Mouse (Mus musculus) forebrain, embryonic 10.5 days (tissue): Measurements from ENCODE around the gene Igf1r. TPM values are rescaled to one million over a fixed set of nuclear protein-coding genes. Genes with fewer than 3 reads are reported as not detected.

Source experiments
- DNase-seq: peaks from one replicate; pipeline ENCODE4 v3.0.0-alpha.2; 2017; ENCODE audit warnings: low spot score; ENCODE audit errors: extremely low spot score
- H3K27ac ChIP-seq: fragments of 300-500 bp; sonication (generic); 2 replicates; pipeline ENCODE4 v1.5.1; 2016; ENCODE audit warnings: mild to moderate bottlenecking
- H3K27me3 ChIP-seq: fragments of 300-500 bp; sonication (generic); 2 replicates; pipeline ENCODE4 v1.6.1; 2016; ENCODE audit warnings: mild to moderate bottlenecking; ENCODE audit not compliant: poor library complexity, severe bottlenecking
- H3K36me3 ChIP-seq: fragments of 300-500 bp; sonication (generic); replicated peaks from 2 replicates; pipeline ENCODE4 v1.6.1; 2016; ENCODE audit warnings: mild to moderate bottlenecking, moderate library complexity
- H3K4me1 ChIP-seq: fragments of 300-500 bp; sonication (generic); 2 replicates; pipeline ENCODE4 v1.6.1; 2016
- H3K4me3 ChIP-seq: fragments of 300-500 bp; sonication (generic); 2 replicates; pipeline ENCODE4 v1.5.1; 2016; ENCODE audit warnings: mild to moderate bottlenecking, moderate library complexity
- H3K9me3 ChIP-seq: fragments of 300-500 bp; sonication (generic); 2 replicates; pipeline ENCODE4 v1.6.1; 2016; ENCODE audit warnings: mild to moderate bottlenecking, moderate library complexity
- whole genome bisulfite sequencing: fragments of 180-500 bp; shearing (Covaris S2); methylation state at CpG from one replicate; pipeline ENCODE4 v1.1.7; 2016; 5-methylcytosine and 5-hydroxymethylcytosine counted together
- polyA plus RNA-seq: library from polyadenylated mRNA; unstranded; fragments of >200 nt; fragmentation: Nextera tagmentation; extraction: Ambion mirVana; gene quantifications from 2 replicates; pipeline ENCODE4 v1.2.1, GENCODE M21; 2016

Igf1r gene
- polyA plus RNA-seq, 1 experiment from 2014 or later = 20.8 TPM

DNA sequence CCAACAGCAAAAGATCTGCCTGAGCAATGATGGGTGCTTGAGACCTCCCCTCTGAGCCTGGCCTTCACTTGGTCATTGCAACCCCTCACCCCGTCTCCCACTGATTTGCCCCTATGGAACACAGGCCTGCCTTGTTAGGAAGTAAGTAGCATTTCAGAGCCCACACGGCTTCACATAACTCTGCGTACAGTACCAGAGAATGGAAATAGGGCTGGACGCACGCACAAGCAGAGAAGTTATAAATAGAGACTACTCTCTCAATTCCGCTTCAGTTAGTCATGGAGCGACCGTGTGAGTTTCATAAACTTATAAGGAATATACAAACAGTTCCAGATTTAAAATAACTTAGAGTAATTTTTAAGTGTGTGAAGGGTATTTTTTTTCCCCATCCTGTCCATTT is 200.6 kb downstream of the Igf1r start:
- peaks cover 66% of the 10 kb centered on the region for H3K4me1 ChIP-seq
- WGBS = 91% methylated on average over 8 of the region's 8 CpGs

DNA sequence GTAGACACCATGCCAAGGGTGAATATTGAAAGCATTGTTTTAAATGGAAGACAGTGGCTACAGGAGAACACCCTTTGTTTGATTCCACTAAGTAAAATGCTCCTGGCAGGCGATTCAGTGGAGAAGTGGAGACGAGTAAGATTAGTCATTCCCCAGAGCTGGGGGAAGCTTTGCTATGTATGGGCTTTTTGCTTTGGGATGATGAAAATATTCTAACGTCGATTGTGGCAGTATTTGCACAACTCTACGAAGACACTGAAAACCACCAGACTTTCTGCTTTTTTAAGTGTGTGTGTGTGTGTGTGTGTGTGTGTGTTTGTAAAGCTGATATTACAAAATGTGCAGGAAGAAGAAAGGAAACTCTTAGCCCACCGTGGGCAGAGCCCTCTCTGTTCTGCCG is 202.0 kb downstream of the Igf1r start:
- 67% methylated on average over 7 of the region's 7 CpGs for WGBS
- peak overlapping the region; percentile 61; the same call in 1 of the 2 replicates for H3K27ac ChIP-seq
- no peak overlapping the region for H3K4me3 ChIP-seq
- H3K9me3 ChIP-seq = no peaks in the 10 kb centered on the region
- H3K36me3 ChIP-seq = no peaks in the 10 kb centered on the region
- DNase-seq = no peak
- H3K27me3 ChIP-seq = no peaks in the 10 kb centered on the region
- H3K4me1 ChIP-seq = peaks cover 58% of the 10 kb centered on the region

More for the DNA sequence above, 200.6 kb downstream of the Igf1r start:
- no peak for DNase-seq
- no peak overlapping the region for H3K4me3 ChIP-seq
- H3K36me3 ChIP-seq = no peaks in the 10 kb centered on the region
- no peaks in the 10 kb centered on the region for H3K9me3 ChIP-seq
- no peak overlapping the region for H3K27ac ChIP-seq
- no peaks in the 10 kb centered on the region for H3K27me3 ChIP-seq

DNA sequence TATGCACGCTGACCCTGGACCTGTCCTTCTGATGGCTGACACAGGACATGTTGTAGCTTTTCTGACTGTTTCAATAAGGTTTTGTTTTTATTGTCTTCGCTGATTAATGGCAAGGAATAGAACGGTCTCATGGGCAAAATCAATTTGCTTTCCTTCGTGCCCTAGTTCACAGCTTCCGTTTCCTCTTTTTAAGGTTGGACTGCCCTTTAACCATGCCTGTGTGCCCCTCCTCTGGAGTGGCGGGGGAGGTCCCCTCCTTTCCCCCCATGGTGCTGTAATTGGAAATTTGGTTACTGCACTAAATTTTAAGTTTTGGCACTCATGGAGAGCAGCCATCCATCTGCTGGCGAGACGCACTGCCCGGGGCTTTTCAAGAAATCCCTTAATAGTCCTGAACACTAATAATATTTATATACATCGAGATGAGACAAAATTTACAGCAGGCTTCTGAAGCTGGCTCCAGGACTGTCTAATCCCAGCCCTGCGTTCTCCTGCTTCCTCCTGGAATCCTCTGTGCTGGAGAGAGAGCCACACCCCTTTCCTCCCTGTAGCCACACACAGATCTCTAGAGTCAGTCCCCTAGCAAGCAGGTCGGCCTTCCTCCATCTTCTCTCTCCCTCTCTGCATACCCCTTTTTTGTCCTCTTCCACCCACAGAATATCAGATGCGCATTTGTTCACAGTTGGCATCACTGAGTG is 207.6 kb downstream of the Igf1r start:
- H3K4me3 ChIP-seq = no peak overlapping the region
- peaks cover 38% of the 10 kb centered on the region for H3K4me1 ChIP-seq
- DNase-seq = no peak
- H3K36me3 ChIP-seq = peaks cover 7% of the 10 kb centered on the region
- H3K9me3 ChIP-seq = no peaks in the 10 kb centered on the region
- H3K27ac ChIP-seq = no peak overlapping the region
- no peaks in the 10 kb centered on the region for H3K27me3 ChIP-seq
- WGBS = 63% methylated on average over 13 of the region's 13 CpGs

DNA sequence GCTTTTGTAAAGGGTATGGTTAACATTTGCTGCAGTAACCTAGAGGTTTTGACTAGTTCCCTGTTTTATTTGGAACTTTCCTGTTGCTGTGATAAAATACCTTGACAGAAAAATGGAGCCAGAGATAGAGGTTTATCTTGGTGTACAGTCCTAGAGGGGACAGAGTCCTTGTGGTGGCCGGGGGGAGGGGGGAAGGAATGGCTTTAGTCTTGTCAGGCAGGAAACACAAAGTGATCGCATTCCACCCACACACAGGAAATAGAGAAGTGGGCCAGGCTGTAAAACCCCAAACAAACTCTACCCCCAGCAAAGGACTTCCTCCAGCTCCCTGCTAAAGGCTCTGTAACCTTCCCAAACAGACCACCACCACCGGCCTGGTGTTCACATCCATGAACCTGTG is 211.4 kb downstream of the Igf1r start:
- Histone ChIP-seq H3K9me3 (no peaks in the 10 kb centered on the region), H3K27ac (no peak overlapping the region), H3K27me3 (no peaks in the 10 kb centered on the region), H3K4me3 (no peak overlapping the region), H3K36me3 (peaks cover 31% of the 10 kb centered on the region), H3K4me1 (peaks cover 23% of the 10 kb centered on the region)
- WGBS = 85% methylated on average over 3 of the region's 3 CpGs
- DNase-seq = no peak

DNA sequence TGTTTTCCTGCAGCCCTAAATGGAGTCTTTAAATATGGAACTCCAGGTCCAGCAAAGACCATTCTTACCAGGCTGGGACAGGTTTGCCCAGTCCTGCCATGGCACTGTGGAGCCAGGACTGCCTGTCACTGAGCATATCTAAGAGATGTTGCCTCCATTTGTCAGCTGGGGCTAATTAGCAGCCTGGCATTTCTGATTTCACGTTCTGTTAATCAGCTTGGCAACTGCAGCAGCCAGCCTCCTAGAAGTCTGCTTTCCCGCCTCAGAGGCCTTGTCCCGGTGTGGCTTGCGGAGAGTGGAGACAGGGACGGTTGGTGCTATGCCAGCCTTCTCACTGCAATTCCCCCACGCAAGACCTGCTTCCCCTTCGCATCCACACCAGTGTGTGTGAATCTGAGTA is 220.1 kb downstream of the Igf1r start:
- peaks cover 70% of the 10 kb centered on the region for H3K36me3 ChIP-seq
- no peak overlapping the region for H3K27ac ChIP-seq
- no peak for DNase-seq
- no peaks in the 10 kb centered on the region for H3K4me1 ChIP-seq
- no peaks in the 10 kb centered on the region for H3K27me3 ChIP-seq
- WGBS = 90% methylated on average over 7 of the region's 7 CpGs
- no peak overlapping the region for H3K4me3 ChIP-seq
- H3K9me3 ChIP-seq = no peaks in the 10 kb centered on the region

DNA sequence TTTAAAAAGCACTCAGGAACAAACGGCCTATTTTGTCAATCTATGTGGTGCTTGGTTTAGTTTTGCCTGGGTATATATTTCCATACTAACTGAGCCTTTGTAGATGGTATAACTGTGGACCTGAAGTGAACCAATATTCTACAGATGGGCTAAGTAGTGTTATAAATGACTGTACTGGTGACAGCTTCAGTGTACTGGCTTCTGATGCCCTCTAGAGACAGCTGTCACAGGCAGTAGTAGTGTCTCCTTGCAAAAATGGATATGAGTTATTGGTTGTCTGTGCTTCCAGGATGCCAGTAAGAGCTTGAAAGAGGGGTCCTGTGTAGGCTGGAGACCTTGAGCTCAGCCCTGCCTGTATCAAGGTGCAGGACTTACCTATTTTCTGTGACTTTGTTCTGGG is 227.0 kb downstream of the Igf1r start:
- Histone ChIP-seq H3K4me3 (no peak overlapping the region), H3K36me3 (peaks cover 38% of the 10 kb centered on the region), H3K4me1 (peaks cover 26% of the 10 kb centered on the region), H3K27me3 (no peaks in the 10 kb centered on the region), H3K27ac (no peak overlapping the region), H3K9me3 (no peaks in the 10 kb centered on the region)
- WGBS = 94% methylated on average over 1 of the region's 1 CpGs
- no peak for DNase-seq

DNA sequence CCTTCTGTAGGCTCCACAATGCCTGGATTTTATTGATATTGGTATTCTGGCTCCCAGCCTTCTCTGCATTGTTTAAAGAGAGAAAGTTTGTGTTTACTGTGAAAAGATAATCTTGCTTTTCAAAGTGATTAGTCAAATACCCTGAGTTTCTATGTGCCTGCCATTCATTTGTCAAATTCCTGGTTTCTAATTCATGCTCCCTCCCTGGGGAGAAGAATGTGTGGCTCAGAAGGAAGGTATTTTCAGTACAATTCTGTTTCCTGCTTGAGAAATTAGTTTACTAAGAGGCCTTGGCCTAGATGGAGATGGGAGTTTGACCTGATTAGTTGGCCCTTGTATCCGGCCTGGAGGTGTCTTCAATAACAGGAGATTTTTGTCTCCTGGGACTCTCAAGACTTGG is 228.5 kb downstream of the Igf1r start:
- Histone ChIP-seq H3K36me3 (peaks cover 41% of the 10 kb centered on the region), H3K27ac (no peak overlapping the region), H3K4me1 (peaks cover 26% of the 10 kb centered on the region), H3K9me3 (no peaks in the 10 kb centered on the region), H3K4me3 (no peak overlapping the region), H3K27me3 (no peaks in the 10 kb centered on the region)
- no peak for DNase-seq
- WGBS = 57% methylated on average over 1 of the region's 1 CpGs

DNA sequence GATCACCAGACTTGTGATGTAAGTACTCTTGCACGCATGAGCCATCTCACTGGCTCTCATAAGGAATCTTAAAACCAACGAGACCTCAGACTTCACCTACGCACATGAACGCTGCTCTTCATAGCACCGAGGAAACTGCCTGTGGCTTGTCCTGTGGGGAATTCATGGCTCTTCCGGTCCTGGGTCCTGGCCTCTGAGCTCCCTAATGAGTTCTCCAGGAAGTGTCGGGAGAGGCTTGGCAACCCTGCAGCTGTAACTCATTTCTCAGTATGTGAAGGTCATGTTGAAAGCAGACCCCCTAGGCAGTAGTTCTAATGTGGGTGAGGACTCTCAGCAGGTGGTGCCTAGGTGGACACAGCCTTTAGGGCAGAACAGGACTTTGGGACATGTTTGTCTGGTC is 229.4 kb downstream of the Igf1r start:
- Histone ChIP-seq H3K4me3 (no peak overlapping the region), H3K27ac (no peak overlapping the region), H3K36me3 (peaks cover 43% of the 10 kb centered on the region), H3K9me3 (no peaks in the 10 kb centered on the region), H3K27me3 (no peaks in the 10 kb centered on the region), H3K4me1 (peaks cover 26% of the 10 kb centered on the region)
- DNase-seq = no peak
- 86% methylated on average over 7 of the region's 7 CpGs for WGBS

DNA sequence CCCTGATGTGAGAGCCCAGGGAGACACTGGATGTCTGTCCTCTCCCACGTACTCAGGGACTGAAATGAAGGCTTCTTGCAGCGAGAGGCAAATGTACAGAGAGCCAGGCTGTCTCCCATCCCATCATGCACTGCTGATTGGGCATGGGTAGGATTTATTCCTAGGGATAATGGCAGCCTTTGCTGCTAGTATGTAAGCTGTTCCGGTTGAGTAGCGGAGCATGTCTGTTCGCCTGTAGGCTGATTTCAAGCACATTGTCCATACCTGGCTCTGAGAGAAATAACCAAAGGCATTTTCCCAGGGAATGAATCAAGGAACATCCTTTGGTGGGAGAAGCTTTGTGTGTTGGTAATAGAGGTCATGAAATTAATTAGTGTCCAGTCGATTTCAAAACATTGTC is 230.1 kb downstream of the Igf1r start:
- no peaks in the 10 kb centered on the region for H3K9me3 ChIP-seq
- peaks cover 26% of the 10 kb centered on the region for H3K4me1 ChIP-seq
- no peak overlapping the region for H3K27ac ChIP-seq
- DNase-seq = no peak
- H3K36me3 ChIP-seq = peaks cover 46% of the 10 kb centered on the region
- no peak overlapping the region for H3K4me3 ChIP-seq
- WGBS = 87% methylated on average over 6 of the region's 6 CpGs
- H3K27me3 ChIP-seq = no peaks in the 10 kb centered on the region

DNA sequence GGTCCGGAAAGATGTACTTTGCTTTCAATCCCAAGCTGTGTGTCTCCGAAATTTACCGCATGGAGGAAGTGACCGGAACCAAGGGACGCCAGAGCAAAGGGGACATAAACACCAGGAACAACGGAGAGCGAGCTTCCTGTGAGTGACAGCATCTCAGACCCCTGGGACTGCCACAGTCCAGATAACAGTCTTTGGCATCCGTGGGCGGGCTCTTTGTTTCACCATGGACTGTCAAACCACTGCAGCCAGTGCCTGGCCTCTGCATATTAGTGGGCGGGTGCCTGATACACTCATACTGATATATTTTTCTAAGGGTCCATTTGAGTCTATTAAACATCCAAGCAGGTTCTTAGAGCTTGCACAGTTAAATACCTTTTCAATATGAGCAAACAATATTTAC is 230.8 kb downstream of the Igf1r start:
- Histone ChIP-seq H3K4me1 (peaks cover 26% of the 10 kb centered on the region), H3K27ac (no peak overlapping the region), H3K36me3 (peaks cover 53% of the 10 kb centered on the region), H3K9me3 (no peaks in the 10 kb centered on the region), H3K27me3 (no peaks in the 10 kb centered on the region), H3K4me3 (no peak overlapping the region)
- WGBS = 92% methylated on average over 10 of the region's 10 CpGs
- DNase-seq = no peak

DNA sequence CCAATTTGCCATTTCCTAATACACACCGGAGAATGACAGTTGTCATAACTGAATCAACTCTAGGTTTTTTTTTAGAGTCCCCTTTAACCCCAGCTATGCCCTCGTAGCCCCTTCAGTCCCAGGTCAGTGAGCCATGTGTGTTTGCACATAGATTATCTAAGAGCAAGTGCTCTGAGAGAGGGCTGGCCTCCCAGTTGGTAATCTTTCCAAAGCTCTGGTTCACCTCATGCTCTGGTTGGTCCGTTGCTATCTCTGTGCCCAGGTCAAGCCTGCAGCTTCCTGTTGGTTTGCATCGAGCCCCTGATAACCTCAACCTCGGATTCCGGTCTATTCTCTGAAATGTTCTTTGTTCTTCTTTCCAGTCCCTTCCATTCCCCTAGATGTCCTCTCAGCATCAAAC is 236.6 kb downstream of the Igf1r start:
- WGBS = 90% methylated on average over 6 of the region's 6 CpGs
- Histone ChIP-seq H3K27me3 (no peaks in the 10 kb centered on the region), H3K9me3 (no peaks in the 10 kb centered on the region), H3K4me3 (no peak overlapping the region), H3K36me3 (peaks cover 91% of the 10 kb centered on the region), H3K4me1 (no peaks in the 10 kb centered on the region), H3K27ac (no peak overlapping the region)
- DNase-seq = no peak

DNA sequence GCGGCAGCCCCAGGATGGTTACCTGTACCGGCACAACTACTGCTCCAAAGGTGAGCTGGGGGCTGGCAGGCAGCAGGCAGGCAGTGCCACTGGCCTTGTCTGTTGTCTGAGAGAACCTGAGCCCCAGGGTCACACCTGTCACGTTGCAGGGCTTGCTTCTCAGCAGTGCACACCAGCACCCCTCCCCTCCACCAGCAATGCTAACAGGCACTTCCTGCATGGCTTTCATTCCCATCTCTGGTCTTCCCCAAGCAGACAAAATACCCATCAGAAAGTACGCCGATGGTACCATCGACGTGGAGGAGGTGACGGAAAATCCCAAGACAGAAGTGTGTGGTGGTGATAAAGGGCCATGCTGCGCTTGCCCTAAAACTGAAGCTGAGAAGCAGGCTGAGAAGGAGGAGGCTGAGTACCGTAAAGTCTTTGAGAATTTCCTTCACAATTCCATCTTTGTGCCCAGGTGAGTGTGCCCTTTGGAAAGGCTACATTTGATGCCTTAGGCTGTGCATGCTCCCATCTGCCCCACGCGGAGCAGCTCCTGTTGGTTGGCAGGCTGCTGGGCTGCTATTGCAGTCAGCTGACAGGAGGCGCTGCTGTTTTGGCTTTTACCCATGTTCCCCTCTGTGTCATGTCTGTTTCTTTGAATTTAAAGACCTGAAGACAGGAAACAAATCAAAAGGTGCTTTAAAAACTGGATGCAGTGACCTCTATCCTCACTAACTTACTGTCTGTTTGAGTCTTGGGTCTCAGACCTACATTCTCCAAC is 237.2 kb downstream of the Igf1r start:
- 91% methylated on average over 13 of the region's 13 CpGs for WGBS
- no peaks in the 10 kb centered on the region for H3K27me3 ChIP-seq
- H3K9me3 ChIP-seq = no peaks in the 10 kb centered on the region
- no peak overlapping the region for H3K4me3 ChIP-seq
- H3K36me3 ChIP-seq = peaks cover 91% of the 10 kb centered on the region
- no peaks in the 10 kb centered on the region for H3K4me1 ChIP-seq
- DNase-seq = no peak
- H3K27ac ChIP-seq = no peak overlapping the region

DNA sequence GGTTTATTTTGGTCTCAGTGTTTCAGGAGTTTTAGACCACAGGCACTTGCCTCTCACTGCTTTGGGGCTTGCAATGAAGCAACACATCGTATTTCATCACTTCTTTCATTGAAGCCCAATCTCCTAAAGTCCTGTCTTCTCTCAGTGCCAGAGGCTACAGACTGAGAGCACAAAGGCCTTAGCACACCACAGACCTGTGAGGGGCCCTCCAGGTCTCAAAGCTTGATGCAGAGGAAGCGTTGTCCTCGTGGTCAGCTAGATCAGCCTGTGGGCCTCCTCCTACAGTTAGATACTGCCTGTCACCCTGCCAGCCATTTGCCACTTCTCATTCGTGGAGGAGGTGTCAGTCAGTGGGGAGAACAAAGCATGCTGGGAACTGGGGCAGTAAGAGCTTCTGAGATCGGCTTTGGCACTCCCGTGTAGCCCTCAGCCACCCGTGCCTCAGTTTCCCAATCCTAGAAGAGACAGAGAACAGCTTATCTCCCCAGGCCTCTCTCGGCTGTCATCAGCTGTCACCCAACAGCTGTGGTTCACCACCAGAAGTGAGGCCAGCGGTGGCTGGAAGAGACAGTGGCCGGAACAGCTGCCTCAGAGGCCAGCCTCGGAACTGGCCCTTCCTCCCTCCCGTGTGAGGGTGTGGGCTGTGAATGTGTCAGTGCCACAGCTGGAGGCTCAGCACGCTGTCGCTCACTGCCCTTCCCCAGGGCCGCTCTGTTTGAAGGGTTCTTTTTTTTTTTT is 241.5 kb downstream of the Igf1r start:
- Histone ChIP-seq H3K4me3 (no peak overlapping the region), H3K9me3 (no peaks in the 10 kb centered on the region), H3K4me1 (no peaks in the 10 kb centered on the region), H3K27ac (no peak overlapping the region), H3K27me3 (no peaks in the 10 kb centered on the region), H3K36me3 (peaks cover 98% of the 10 kb centered on the region)
- WGBS = 89% methylated on average over 15 of the region's 15 CpGs
- DNase-seq = no peak
